Mouse (Mus musculus) hematopoietic multipotent progenitor cell, adult 10-12 weeks (in vitro differentiated cells): ENCODE measurements around the gene Map1lc3b. TPM values are rescaled to one million over a fixed set of nuclear protein-coding genes. Genes with fewer than 3 reads are reported as not detected.

Source experiments
- polyA plus RNA-seq: library from polyadenylated mRNA; stranded (reverse); fragments of >175 nt; gene quantifications from 2 replicates; pipeline ENCODE4 v1.2.3, GENCODE M21; 2012; ENCODE audit warnings: low replicate concordance

Map1lc3b gene
- polyA plus RNA-seq = 33.0 and 79.2 TPM in 2 replicates

GRCm38 (mm10) chr8:121590203-121591177 is at the start of gene Map1lc3b:
Gene Map1lc3b (plus strand): TSS chr8:121590361.

DNA sequence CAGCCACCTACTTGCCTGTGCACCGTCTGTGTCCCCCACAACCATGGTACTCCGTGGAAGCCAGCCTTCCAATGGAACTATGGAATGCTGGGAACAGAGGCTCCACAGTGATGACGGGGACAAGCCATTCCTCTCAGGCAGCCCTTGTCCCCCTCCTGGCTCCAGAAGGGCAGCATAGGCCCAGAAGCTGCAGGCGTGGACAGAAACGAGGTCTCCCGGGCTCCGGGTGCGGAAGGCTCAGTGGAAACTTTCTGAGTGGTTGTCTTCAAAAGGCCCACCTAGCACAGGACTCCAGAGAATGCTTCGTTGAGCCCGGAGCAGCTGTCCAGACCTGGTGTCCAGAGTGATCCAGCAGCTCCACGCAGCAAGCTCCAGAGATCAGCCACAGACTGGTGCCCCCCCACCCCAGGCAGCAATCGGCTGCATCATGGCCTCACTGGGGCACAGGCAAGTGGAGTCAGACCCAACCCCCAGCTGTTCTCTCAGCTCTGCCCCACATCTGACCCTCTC is 45.8 kb upstream of the Map1lc3b start, which contains the start of gene 1700018B08Rik:
1700018B08Rik (minus strand) TSS at position 45 of the 510 bp plus-strand sequence.

DNA sequence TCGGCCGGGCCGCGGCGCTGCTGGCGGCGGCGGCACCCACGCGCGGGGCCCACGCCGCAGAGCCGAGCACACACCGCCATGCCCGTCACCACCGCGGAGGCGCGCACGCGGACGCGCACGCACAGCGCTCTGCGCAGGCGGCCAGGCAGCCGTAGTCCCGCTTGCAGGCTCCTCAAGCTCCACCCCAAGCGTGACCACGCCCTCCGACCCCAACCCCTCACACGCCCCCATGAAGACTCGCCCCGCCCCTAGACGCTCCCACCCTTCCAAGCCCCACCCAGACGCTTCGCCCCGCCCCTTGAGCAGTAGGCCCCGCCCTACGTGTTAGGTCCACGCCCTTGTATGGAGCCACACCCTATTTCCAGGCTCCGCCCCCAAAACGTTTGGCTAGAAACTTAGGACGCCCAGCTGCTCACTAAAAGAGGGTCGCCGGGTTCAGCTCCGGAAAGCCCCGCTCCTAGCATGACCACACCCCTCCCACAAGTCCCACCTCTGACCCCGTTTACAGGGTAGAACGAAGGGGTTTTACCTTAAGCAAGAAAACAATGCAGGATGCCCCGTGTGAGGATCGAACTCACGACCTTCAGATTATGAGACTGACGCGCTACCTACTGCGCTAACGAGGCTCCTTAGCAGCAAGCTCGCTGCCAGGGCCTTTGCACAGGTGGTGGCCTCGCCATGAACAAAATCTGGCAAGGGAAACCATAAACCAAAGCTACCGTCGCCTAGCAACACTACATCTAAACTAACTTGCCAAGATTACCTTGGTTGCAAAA is 11.3 kb upstream of the Map1lc3b start, which contains the start of gene Fbxo31:
Fbxo31 (minus strand) TSS at position 131 of the 776 bp plus-strand sequence.

Other genes starting within 250 kb of the Map1lc3b start
- gene 1700018B08Rik, start 46.0 kb upstream of the Map1lc3b start, polyA plus RNA-seq = not detected in 2 replicates
- 20.7 and 51.6 TPM in 2 replicates for gene Fbxo31, start 11.6 kb upstream of the Map1lc3b start, polyA plus RNA-seq
- 1.00 and 1.0 TPM in 2 replicates for gene Zcchc14, start 62.5 kb downstream of the Map1lc3b start, polyA plus RNA-seq
- gene Jph3, start 139.3 kb downstream of the Map1lc3b start, polyA plus RNA-seq = 0.05 TPM in 1 of 2 replicates, not detected in the other
- 22.1 and 22.2 TPM in 2 replicates for gene Klhdc4, start 239.2 kb downstream of the Map1lc3b start, polyA plus RNA-seq